Mouse (Mus musculus): ENCODE data around the gene Phospho2.
"Not testable (repeated sequence)": the region's sequence is repeated elsewhere in the genome, so short reads cannot be mapped to it uniquely, and the experiment has no call there.

The Phospho2 gene

DNA sequence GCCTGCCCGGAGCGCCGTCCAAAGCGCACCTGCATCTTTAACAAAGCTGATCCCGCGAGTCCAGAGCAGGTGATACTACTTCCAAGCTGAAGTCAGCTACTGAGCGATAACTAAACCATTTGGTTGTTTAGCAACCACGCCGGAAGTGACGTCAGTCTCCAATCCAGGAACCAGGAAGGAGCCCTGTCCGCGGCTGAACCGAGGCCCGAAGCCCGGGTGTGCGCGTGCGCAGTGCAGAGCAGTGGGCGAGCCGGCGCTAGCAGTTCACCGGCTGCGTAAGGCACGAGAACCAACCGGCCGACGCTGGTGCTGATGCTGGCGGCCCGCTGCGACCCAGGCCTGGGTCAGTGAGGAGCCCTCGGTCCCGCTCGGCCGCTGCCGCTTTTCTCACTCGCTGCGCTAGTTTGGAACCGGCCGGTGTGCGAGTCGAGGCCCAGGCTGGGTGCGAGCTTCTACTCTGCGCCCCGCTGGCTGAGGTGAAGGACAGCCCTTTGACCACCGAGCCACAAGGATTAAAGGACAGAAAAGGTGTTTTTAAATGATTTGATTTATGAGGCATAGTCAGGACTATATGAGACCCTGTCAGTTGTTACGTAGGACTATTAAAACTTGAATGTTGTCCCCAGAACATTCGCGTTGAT lies at the start of gene Phospho2, which contains the start of gene Ccdc173:
TSS of gene Phospho2 (plus strand) at position 195 of the 641 bp plus-strand sequence.
TSS of gene Ccdc173 (minus strand) at position 147 of the 641 bp plus-strand sequence.
- peak; percentile 93 to 97 for DNase-seq (ENCODE audit: low spot score in 2 of 2)

GRCm38 (mm10) chr2:69745091-69745490 lies 44.3 kb upstream of the Phospho2 start:
- no peak for DNase-seq (ENCODE audit: low spot score in 2 of 2)

DNA sequence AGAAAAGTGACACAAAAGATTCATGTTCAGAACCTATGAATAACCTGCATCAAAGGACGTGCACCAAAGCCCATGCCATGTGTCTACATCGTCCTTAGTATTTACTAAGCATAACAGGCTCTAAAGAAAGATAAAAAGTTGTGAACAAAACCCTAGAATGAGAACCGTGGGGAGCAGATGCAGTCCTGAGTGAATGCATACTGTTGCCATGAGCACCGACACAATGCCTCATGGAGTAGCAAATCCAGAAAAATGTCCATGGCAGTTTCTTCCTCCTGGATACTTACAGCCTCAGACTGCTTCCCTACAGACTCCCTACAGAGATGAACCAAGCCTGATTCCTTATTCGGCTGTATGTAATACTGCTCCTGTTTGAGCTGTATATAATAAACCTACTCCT lies 28.4 kb upstream of the Phospho2 start:
- DNase-seq (ENCODE audit: low spot score in 2 of 2) = no peak

DNA sequence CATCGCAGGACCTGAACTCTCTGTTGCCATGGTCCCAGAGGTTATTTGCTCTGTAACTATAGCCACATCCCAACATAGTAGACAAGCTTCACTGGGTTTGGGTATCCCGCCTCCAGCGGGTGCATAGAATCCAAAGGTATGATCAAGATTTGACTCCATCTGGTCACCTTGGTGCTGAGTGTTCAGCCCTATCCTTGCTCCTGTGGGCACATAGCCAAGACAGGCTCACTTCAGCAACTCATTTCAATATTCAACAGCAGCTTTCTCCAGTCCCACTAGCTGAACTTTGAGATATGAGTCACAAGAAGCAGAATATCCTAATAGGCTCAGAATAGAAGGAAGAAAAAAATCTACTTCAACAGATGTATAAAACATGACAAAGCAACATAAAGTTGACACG lies 26.1 kb upstream of the Phospho2 start:
- DNase-seq (ENCODE audit: low spot score in 2 of 2) = no peak

GRCm38 (mm10) chr2:69764716-69765115 lies 24.7 kb upstream of the Phospho2 start:
- no peak for DNase-seq (ENCODE audit: low spot score in 2 of 2)

DNA sequence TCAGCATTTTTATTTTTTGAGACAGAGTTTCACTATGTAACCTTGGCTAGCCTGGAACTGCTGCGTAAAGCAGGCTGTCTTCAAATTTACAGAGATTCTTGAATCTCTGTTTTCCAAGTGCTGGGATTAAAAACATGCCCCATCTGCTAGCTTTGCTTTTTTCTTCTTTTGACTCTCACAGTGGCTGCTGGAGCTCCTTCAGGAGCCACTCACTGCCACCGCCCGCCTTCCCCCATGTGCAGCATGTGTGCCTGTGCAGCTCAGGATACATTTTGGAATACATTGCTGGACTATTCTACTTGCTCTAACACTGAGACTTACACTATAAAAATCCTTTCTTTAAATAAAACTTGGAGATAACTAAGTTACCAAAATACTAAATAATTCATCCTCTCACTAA lies 16.1 kb upstream of the Phospho2 start:
- DNase-seq (ENCODE audit: low spot score in 2 of 2) = no peak

- DNase-seq (ENCODE audit: low spot score in 2 of 2) = no peak
Observed at GRCm38 (mm10) chr2:69777985-69778835, 11.2 kb upstream of the Phospho2 start.

DNA sequence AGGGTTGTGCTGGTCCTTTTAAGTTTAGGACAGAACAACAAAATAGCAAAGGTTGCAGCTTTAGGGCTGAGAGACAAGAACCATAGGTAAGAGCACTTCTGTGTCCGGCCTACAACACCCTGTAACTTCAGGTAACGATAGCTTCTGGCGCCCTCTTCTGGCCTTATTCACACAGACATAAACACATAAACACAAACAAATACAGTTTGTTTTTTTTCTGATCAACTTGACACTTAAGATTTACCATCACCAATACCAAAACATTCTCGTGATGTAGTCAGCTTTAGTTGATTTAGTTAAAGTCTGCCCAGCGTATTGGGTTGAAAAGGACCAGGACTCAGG lies 10.6 kb upstream of the Phospho2 start:
- no peak for DNase-seq (ENCODE audit: low spot score in 2 of 2)

DNA sequence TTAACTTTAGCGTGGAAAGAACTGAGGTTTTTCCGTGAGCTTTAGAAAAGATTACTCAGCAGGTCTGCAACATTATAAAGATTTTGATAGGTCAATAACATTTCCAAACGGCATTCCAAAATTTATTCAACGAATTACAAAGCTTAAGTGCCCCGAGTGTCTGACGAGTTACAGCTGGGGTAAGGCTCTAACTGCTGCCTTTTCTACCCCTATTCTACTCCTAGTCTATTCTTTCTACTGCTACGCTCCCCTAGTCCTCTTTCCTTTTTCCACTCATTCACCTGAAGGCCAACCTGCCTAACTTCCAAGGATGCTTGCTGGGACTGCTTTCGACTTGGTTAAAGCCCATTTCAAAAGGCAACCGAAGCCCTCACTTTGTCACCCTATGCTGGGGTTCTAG lies 449 bp upstream of the Phospho2 start:
- DNase-seq (ENCODE audit: low spot score in 2 of 2) = no peak

DNA sequence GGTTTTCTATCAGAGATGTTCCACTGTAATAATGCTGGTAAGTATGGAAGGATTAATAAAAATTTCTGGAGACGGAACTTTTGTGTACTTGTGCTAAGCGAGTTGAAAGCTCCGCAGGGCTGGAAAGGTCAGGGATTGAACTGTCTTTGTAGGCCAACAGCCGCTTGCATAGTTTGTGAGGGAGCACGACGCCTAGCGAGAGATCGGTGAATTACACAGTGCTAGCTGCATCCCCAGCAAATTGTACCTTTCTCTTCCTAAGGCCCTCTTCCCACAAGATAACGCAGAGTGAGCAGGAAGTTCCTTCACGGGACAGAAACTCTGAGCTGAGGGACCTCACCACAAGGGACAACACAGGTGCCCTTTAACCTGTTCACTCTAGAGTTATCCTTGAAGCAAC lies 862 bp downstream of the Phospho2 start:
- DNase-seq (ENCODE audit: low spot score in 2 of 2) = peak; percentile 75 to 86

DNA sequence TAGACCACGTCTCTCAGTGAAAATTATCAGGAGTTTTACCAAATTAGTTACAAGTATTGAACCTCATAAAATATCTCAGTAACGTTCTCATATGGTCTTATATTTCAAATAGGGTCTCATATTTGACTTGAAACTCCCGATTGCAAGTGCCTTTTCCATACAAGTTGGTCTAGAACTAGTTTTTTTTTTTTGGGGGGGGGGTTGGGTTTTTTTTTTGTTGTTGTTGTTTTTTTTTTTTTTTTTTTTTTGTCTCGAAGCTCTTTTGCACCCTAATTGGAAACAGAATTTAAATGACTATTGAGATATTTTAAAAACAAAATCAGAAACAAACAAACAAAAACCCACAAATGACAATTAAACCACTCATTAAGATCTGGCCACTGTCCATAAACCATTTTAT lies 1.3 kb downstream of the Phospho2 start:
- DNase-seq (ENCODE audit: low spot score in 2 of 2) = no peak

- peak; percentile 45 to 59 for DNase-seq (ENCODE audit: low spot score in 2 of 2)
Observed at GRCm38 (mm10) chr2:69802911-69803312, 13.5 kb downstream of the Phospho2 start.

- no peak for DNase-seq (ENCODE audit: low spot score in 2 of 2)
Observed at GRCm38 (mm10) chr2:69803756-69804155, 14.3 kb downstream of the Phospho2 start.

DNA sequence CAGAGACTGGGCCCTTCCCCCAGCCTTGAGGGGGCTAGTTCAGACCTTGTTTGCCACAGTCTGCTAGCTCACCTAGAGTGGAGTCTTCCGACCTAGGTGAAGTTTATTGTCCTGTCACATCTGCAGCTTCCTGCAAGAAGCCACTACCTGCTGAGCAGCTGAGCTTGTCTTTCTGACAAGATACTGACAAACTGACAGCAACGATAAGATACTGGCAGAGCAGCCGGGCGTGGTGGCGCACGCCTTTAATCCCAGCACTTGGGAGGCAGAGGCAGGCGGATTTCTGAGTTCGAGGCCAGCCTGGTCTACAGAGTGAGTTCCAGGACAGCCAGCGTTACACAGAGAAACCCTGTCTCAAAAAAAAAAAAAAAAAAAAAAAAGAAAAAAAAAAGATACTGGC lies 15.2 kb downstream of the Phospho2 start:
- not testable (repeated sequence) for DNase-seq (ENCODE audit: low spot score in 2 of 2)

DNA sequence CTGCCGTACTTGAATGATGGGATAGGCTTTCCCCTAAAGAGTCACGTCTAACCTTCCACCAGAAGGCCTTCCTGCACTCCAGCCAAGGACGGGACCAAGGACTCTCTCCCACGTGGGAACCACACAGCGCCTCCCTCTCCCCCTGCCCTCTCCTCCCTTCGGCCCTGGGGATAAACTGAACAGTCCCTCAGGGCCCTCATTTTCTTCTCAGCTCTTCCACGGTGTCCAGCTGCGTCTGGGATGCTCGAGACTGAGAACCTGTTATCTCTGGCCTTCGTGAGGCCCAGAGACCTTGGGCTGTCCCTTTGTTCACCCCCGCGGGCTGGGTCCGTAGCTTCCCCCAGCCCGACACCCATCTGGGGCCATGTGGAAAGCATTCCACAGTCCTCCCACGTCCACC lies 20.7 kb downstream of the Phospho2 start:
- no peak for DNase-seq (ENCODE audit: low spot score in 2 of 2)

DNA sequence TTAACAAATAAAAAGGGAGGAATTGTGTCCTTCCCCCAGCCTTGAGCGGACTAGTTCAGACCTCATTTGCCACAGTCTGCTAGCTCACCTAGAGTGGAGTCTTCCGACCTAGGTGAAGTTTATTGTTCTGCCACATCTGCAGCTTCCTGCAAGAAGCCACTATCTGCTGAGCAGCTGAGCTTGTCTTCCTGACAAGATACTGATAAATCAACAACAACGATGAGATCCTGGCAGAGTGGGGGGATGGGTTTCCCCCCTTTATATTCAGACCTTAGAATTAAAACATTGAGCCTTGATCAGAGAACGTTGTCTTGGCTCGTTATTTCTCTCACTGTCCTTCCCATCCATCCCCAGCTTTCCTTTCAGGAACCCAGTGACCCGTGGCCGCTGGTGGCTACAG lies 21.9 kb downstream of the Phospho2 start:
- not testable (repeated sequence) for DNase-seq (ENCODE audit: low spot score in 2 of 2)

- DNase-seq (ENCODE audit: low spot score in 2 of 2) = no peak
Observed at GRCm38 (mm10) chr2:69816575-69816974, 27.2 kb downstream of the Phospho2 start.

DNA sequence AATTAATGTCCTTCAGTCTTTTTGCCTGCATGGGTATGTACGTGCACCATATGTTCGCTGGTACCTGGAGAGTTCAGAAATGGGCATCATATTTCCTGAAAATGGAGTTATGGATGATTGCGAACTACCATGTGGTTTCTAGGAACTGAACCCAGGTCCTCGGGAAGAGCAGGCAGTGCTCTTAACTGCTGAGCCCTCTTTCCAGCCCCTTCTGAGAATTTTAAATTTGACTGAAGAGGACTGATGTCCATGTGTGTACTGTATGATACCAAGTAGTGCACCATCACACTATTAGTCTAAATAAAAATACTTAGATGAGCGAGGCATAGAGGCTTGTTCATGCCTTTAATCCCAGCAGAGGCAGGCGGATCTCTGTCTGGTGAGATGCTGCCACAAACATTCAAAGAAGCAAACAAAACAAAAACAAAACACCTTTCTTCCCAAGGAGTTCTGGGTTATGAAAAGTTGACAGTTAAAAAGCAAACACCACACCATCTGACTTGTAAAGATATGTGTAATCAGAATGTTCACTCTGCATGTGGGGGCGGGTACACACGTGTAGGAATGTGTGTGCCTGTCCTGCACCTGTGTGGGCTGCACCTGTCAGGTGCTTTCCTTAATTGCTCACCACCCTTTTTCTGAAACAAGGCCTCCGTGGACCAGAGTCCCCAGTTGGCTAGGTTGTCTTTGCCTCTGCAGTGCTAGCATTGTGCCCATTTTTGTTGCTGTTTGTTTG lies 29.1 kb downstream of the Phospho2 start:
- no peak for DNase-seq (ENCODE audit: low spot score in 2 of 2)

- DNase-seq (ENCODE audit: low spot score in 2 of 2) = no peak
Observed at GRCm38 (mm10) chr2:69820201-69820600, 30.8 kb downstream of the Phospho2 start.

GRCm38 (mm10) chr2:69821711-69822110 lies 32.3 kb downstream of the Phospho2 start, which contains the start of gene Klhl23:
Klhl23 (plus strand) TSS chr2:69821944.
- DNase-seq (ENCODE audit: low spot score in 2 of 2) = no peak

- DNase-seq (ENCODE audit: low spot score in 2 of 2) = peak; percentile 32 to 62
Observed at GRCm38 (mm10) chr2:69822361-69823128, 33.1 kb downstream of the Phospho2 start.
